Mouse (Mus musculus) liver, embryonic 14.5 days (tissue): ENCODE results near the gene Rps23.
A peak's percentile ranks its signal among the peaks of the same experiment; 100 is the strongest.

Experiments used
- CTCF ChIP-seq: IDR thresholded peaks from 2 replicates; pipeline ENCODE4 v1.5.1; 2016; ENCODE audit warnings: antibody characterized with exemption, low read depth, control low read depth
- EP300 ChIP-seq: IDR thresholded peaks from 2 replicates; pipeline ENCODE4 v1.6.1; 2016; ENCODE audit warnings: antibody characterized with exemption, low read depth

- peak; percentile 97 for TF ChIP-seq EP300
- TF ChIP-seq CTCF = 0 out of 2 replicates have a peak, but pooled peaks have one; percentile 11
Observed at GRCm38 (mm10) chr13:90939192-90939591, 16.4 kb downstream of the Rps23 start.
